Mouse (Mus musculus): Measurements from ENCODE around the gene Rhbg. TPM values are rescaled to one million over a fixed set of nuclear protein-coding genes. Genes with fewer than 3 reads are reported as not detected.
A peak's percentile ranks its signal among the peaks of the same experiment; 100 is the strongest.

Rhbg gene
- polyA plus RNA-seq, 1 experiment = 0.45 TPM

DNA sequence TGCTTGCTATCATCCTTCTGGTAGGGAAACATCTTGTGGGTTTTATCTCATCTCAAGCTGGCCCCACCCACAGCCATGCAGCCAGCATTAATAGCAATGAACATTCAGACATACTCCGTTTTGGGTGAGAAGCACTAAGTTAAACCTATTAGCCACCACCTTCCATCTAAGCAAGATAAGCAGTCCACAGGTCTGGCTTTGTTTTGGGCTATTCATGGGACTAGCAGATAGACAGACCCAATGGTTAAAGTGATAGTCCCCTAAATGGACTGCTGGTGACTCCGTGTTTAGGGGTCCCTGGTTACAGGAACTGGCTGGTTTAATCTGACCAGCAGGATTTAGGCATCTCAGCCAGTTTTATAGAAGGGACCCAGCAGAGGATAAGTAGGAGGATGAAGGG is 41.5 kb downstream of the Rhbg start:
- TF ChIP-seq CTCF (IDR thresholded peaks at IDR 0.05; ENCODE audit: borderline replicate concordance, extremely low read depth, insufficient read depth, insufficient read length) (no peak), POLR2A (IDR thresholded peaks at IDR 0.05; ENCODE audit: borderline replicate concordance, extremely low read depth, insufficient read depth, insufficient read length, poor library complexity, severe bottlenecking) (no peak)
- peak; percentile 65 for DNase-seq (ENCODE audit: low read depth)

- peak; percentile 54 for DNase-seq (ENCODE audit: low read depth)
Observed at GRCm38 (mm10) chr3:88212356-88212755, 42.2 kb downstream of the Rhbg start.

GRCm38 (mm10) chr3:88210918-88211317 is 43.6 kb downstream of the Rhbg start:
- no peak for TF ChIP-seq POLR2A (IDR thresholded peaks at IDR 0.05; ENCODE audit: borderline replicate concordance, extremely low read depth, insufficient read depth, insufficient read length, poor library complexity, severe bottlenecking)
- TF ChIP-seq CTCF (IDR thresholded peaks at IDR 0.05; ENCODE audit: borderline replicate concordance, extremely low read depth, insufficient read depth, insufficient read length) = no peak
- DNase-seq (ENCODE audit: low read depth) = peak; percentile 49

More at GRCm38 (mm10) chr3:88212356-88212755, 42.2 kb downstream of the Rhbg start:
- TF ChIP-seq POLR2A (IDR thresholded peaks at IDR 0.05; ENCODE audit: borderline replicate concordance, extremely low read depth, insufficient read depth, insufficient read length, poor library complexity, severe bottlenecking) (no peak), CTCF (IDR thresholded peaks at IDR 0.05; ENCODE audit: borderline replicate concordance, extremely low read depth, insufficient read depth, insufficient read length) (no peak)

- TF ChIP-seq POLR2A (IDR thresholded peaks at IDR 0.05; ENCODE audit: borderline replicate concordance, extremely low read depth, insufficient read depth, insufficient read length, poor library complexity, severe bottlenecking) (no peak), CTCF (IDR thresholded peaks at IDR 0.05; ENCODE audit: borderline replicate concordance, extremely low read depth, insufficient read depth, insufficient read length) (no peak)
- DNase-seq (ENCODE audit: low read depth) = peak; percentile 28
Observed at GRCm38 (mm10) chr3:88210121-88210520, 44.4 kb downstream of the Rhbg start.

- DNase-seq (ENCODE audit: low read depth) = peak; percentile 31
- TF ChIP-seq CTCF (IDR thresholded peaks at IDR 0.05; ENCODE audit: borderline replicate concordance, extremely low read depth, insufficient read depth, insufficient read length) = no peak
- TF ChIP-seq POLR2A (IDR thresholded peaks at IDR 0.05; ENCODE audit: borderline replicate concordance, extremely low read depth, insufficient read depth, insufficient read length, poor library complexity, severe bottlenecking) = no peak
Observed at GRCm38 (mm10) chr3:88209306-88209705, 45.2 kb downstream of the Rhbg start.

GRCm38 (mm10) chr3:88208226-88208720 is 46.2 kb downstream of the Rhbg start:
- no peak for TF ChIP-seq POLR2A (IDR thresholded peaks at IDR 0.05; ENCODE audit: borderline replicate concordance, extremely low read depth, insufficient read depth, insufficient read length, poor library complexity, severe bottlenecking)
- no peak for TF ChIP-seq CTCF (IDR thresholded peaks at IDR 0.05; ENCODE audit: borderline replicate concordance, extremely low read depth, insufficient read depth, insufficient read length)

GRCm38 (mm10) chr3:88207451-88208100 is 46.9 kb downstream of the Rhbg start:
- no peak for TF ChIP-seq CTCF (IDR thresholded peaks at IDR 0.05; ENCODE audit: borderline replicate concordance, extremely low read depth, insufficient read depth, insufficient read length)
- peak; percentile 2; the same call in 1 of the 2 replicates for TF ChIP-seq POLR2A (IDR thresholded peaks at IDR 0.05; ENCODE audit: borderline replicate concordance, extremely low read depth, insufficient read depth, insufficient read length, poor library complexity, severe bottlenecking)
- DNase-seq (ENCODE audit: low read depth) = peak; percentile 84

More at GRCm38 (mm10) chr3:88208226-88208720, 46.2 kb downstream of the Rhbg start:
- peak; percentile 62 for DNase-seq (ENCODE audit: low read depth)

DNA sequence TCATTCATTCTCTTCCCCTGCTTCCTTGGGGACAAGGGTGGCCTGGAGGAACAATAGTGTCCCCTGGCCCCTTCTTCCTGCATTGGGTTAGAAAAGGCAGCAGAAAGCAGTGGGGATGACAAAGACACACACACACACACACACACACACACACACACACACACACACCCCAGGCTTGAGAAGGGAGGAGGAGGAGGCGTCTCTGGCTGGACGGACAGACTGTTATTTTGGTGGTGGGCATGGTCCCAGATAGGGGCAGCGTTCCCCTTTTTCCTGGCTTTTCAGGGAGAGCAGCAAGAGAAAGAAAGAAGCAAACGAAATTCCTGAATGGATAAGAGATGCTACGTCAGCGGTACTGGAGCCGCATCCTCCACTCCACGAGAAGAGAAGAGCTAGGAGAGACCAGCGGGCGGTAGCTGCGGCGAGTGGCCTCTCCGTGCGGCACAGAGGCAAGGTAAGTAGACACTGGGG is 47.6 kb downstream of the Rhbg start:
- peak; percentile 94 for DNase-seq (ENCODE audit: low read depth)
- TF ChIP-seq CTCF (IDR thresholded peaks at IDR 0.05; ENCODE audit: borderline replicate concordance, extremely low read depth, insufficient read depth, insufficient read length) (no peak), POLR2A (IDR thresholded peaks at IDR 0.05; ENCODE audit: borderline replicate concordance, extremely low read depth, insufficient read depth, insufficient read length, poor library complexity, severe bottlenecking) (no peak; the same call in 1 of the 2 replicates)

GRCm38 (mm10) chr3:88206500-88206899 is 48.0 kb downstream of the Rhbg start:
- TF ChIP-seq POLR2A (IDR thresholded peaks at IDR 0.05; ENCODE audit: borderline replicate concordance, extremely low read depth, insufficient read depth, insufficient read length, poor library complexity, severe bottlenecking) (no peak), CTCF (IDR thresholded peaks at IDR 0.05; ENCODE audit: borderline replicate concordance, extremely low read depth, insufficient read depth, insufficient read length) (no peak)
- no peak for DNase-seq (ENCODE audit: low read depth)

- no peak for TF ChIP-seq CTCF (IDR thresholded peaks at IDR 0.05; ENCODE audit: borderline replicate concordance, extremely low read depth, insufficient read depth, insufficient read length)
- TF ChIP-seq POLR2A (IDR thresholded peaks at IDR 0.05; ENCODE audit: borderline replicate concordance, extremely low read depth, insufficient read depth, insufficient read length, poor library complexity, severe bottlenecking) = no peak; the same call in 1 of the 2 replicates
- peak; percentile 99 for DNase-seq (ENCODE audit: low read depth)
Observed at GRCm38 (mm10) chr3:88205563-88206491, 48.7 kb downstream of the Rhbg start.

GRCm38 (mm10) chr3:88205176-88205562 is 49.3 kb downstream of the Rhbg start:
- TF ChIP-seq POLR2A (IDR thresholded peaks at IDR 0.05; ENCODE audit: borderline replicate concordance, extremely low read depth, insufficient read depth, insufficient read length, poor library complexity, severe bottlenecking) (no peak), CTCF (IDR thresholded peaks at IDR 0.05; ENCODE audit: borderline replicate concordance, extremely low read depth, insufficient read depth, insufficient read length) (no peak)
- no peak for DNase-seq (ENCODE audit: low read depth)
